Mouse (Mus musculus): ENCODE data around the gene Lipn.

GRCm38 (mm10) chr19:34120107-34120731 lies 53.1 kb downstream of the Lipn start:
- TF ChIP-seq CTCF (IDR thresholded peaks at IDR 0.05) = no peak
- no peak for TF ChIP-seq EP300 (IDR thresholded peaks at IDR 0.05)

Data from lung, postnatal 0 days (tissue).